Mouse (Mus musculus): ENCODE measurements around the gene Pmepa1. TPM values are rescaled to one million over a fixed set of nuclear protein-coding genes. Genes with fewer than 3 reads are reported as not detected.

Pmepa1 gene
- total RNA-seq (2021): 10 to 100 TPM; 28.6 to 35.0 TPM
- long read RNA-seq, experiment 1, full-length matches to known transcripts: 46 of 52 reads
- long read RNA-seq, experiment 1, partial matches to known transcripts: 0 of 52 reads
- long read RNA-seq, experiment 1, other reads (novel, unspliced or antisense): 6 of 52 reads
- long read RNA-seq, experiment 2, full-length matches to known transcripts: 52 of 65 reads
- long read RNA-seq, experiment 2, partial matches to known transcripts: 1 of 65 reads
- long read RNA-seq, experiment 2, other reads (novel, unspliced or antisense): 12 of 65 reads

- DNase-seq (ENCODE audit: low spot score in 2 of 2): peak; percentile 85 to 93
These were observed at the start of gene Pmepa1 for GRCm38 (mm10) chr2:173276409-173276808. TSS of gene Pmepa1 (minus strand) at chr2:173276533.

GRCm38 (mm10) chr2:173321754-173322153, 45.4 kb upstream of the Pmepa1 start:
- no peak for DNase-seq (ENCODE audit: low spot score in 2 of 2)

GRCm38 (mm10) chr2:173321194-173321593, 44.9 kb upstream of the Pmepa1 start:
- no peak for DNase-seq (ENCODE audit: low spot score in 2 of 2)

GRCm38 (mm10) chr2:173314291-173314690, 38.0 kb upstream of the Pmepa1 start:
- DNase-seq (ENCODE audit: low spot score in 2 of 2): no peak

- no peak for DNase-seq (ENCODE audit: low spot score in 2 of 2)
These were observed 32.2 kb upstream of the Pmepa1 start for GRCm38 (mm10) chr2:173308486-173308885.

- DNase-seq (ENCODE audit: low spot score in 2 of 2): no peak
These were observed 31.7 kb upstream of the Pmepa1 start for GRCm38 (mm10) chr2:173307984-173308383.

GRCm38 (mm10) chr2:173307561-173307960, 31.2 kb upstream of the Pmepa1 start:
- DNase-seq (ENCODE audit: low spot score in 2 of 2): peak; percentile 35 to 45

- peak; percentile 84 to 87 for DNase-seq (ENCODE audit: low spot score in 2 of 2)
These were observed 30.6 kb upstream of the Pmepa1 start for GRCm38 (mm10) chr2:173306734-173307525.

- no peak for DNase-seq (ENCODE audit: low spot score in 2 of 2)
These were observed 28.7 kb upstream of the Pmepa1 start for GRCm38 (mm10) chr2:173305011-173305410.

GRCm38 (mm10) chr2:173300663-173301630, 24.6 kb upstream of the Pmepa1 start:
- DNase-seq (ENCODE audit: low spot score in 2 of 2): no peak

- DNase-seq (ENCODE audit: low spot score in 2 of 2): no peak
These were observed 20.1 kb upstream of the Pmepa1 start for GRCm38 (mm10) chr2:173296408-173296807.

GRCm38 (mm10) chr2:173293042-173293441, 16.7 kb upstream of the Pmepa1 start:
- peak in 1 of 2 experiments; percentile 71 for DNase-seq (ENCODE audit: low spot score in 2 of 2)

GRCm38 (mm10) chr2:173292551-173292950, 16.2 kb upstream of the Pmepa1 start:
- no peak for DNase-seq (ENCODE audit: low spot score in 2 of 2)

GRCm38 (mm10) chr2:173290981-173291380, 14.6 kb upstream of the Pmepa1 start:
- DNase-seq (ENCODE audit: low spot score in 2 of 2): no peak

GRCm38 (mm10) chr2:173289928-173290327, 13.6 kb upstream of the Pmepa1 start:
- no peak for DNase-seq (ENCODE audit: low spot score in 2 of 2)

- DNase-seq (ENCODE audit: low spot score in 2 of 2): no peak
These were observed 9.6 kb upstream of the Pmepa1 start for GRCm38 (mm10) chr2:173285816-173286538.

GRCm38 (mm10) chr2:173284771-173285170, 8.4 kb upstream of the Pmepa1 start:
- DNase-seq (ENCODE audit: low spot score in 2 of 2): no peak

- no peak for DNase-seq (ENCODE audit: low spot score in 2 of 2)
These were observed 5.9 kb upstream of the Pmepa1 start for GRCm38 (mm10) chr2:173282191-173282590.

GRCm38 (mm10) chr2:173281021-173281937, 4.9 kb upstream of the Pmepa1 start:
- no peak for DNase-seq (ENCODE audit: low spot score in 2 of 2)

Measured in layer of hippocampus, postnatal 14 days (tissue).